Mouse (Mus musculus) heart, postnatal 36 days (tissue): Measurements from ENCODE around the gene BC051665. TPM values are rescaled to one million over a fixed set of nuclear protein-coding genes. Genes with fewer than 3 reads are reported as not detected.

ENCODE experiments used
- DNase-seq, 2 experiments: peaks; one replicate each; pipeline ENCODE4 v3.0.0; 2021 to 2022
- intact Hi-C: fragments of 180-260 bp; cut with DNase I; formaldehyde crosslinking; loops from one replicate; pipeline ENCODE4 v1.15.1; 2025
- total RNA-seq, 2 experiments: library from RNA; stranded (reverse); gene quantifications; 2 replicates each; pipeline ENCODE4 v1.2.3; 2021

The BC051665 gene
- total RNA-seq, 2 experiments from 2014 or later: not detected

- DNase-seq: no peak
- intact Hi-C loops: loop anchor here (1.0 to 5.0 kb wide), 2 partner anchors 265 to 567 kb away; partner anchors contain the start of gene Gas1
Measured at GRCm38 (mm10) chr13:60744736-60745135, 41.4 kb downstream of the BC051665 start.

GRCm38 (mm10) chr13:60744078-60744460, 42.1 kb downstream of the BC051665 start:
- peak; percentile 87 to 92 for DNase-seq
- intact Hi-C loops: loop anchor here (1.0 to 5.0 kb wide), 2 partner anchors 265 to 567 kb away; partner anchors contain the start of gene Gas1

- intact Hi-C loops: loop anchor here (1.0 to 5.0 kb wide), 2 partner anchors 264 to 566 kb away; partner anchors contain the start of gene Gas1
- DNase-seq: peak in 1 of 2 experiments; percentile 21
Measured at GRCm38 (mm10) chr13:60743381-60744077, 42.6 kb downstream of the BC051665 start.

GRCm38 (mm10) chr13:60742611-60743010, 43.6 kb downstream of the BC051665 start:
- intact Hi-C loops: loop anchor here (5.0 kb wide), 1 partner anchor 565 kb away; the partner anchor contains the start of gene Gas1
- DNase-seq: no peak

GRCm38 (mm10) chr13:60740248-60740647, 45.9 kb downstream of the BC051665 start:
- DNase-seq: no peak
- intact Hi-C loops: loop anchor here (5.0 kb wide), 1 partner anchor 563 kb away; the partner anchor contains the start of gene Gas1

GRCm38 (mm10) chr13:60738429-60738828, 47.7 kb downstream of the BC051665 start:
- peak; percentile 75 to 77 for DNase-seq
- intact Hi-C loops: loop anchor here (1.0 to 5.0 kb wide), 4 partner anchors 137 to 896 kb away; partner anchors contain the start of gene Dapk1

GRCm38 (mm10) chr13:60737632-60738324, 48.4 kb downstream of the BC051665 start:
- intact Hi-C loops: loop anchor here (1.0 to 5.0 kb wide), 4 partner anchors 136 to 895 kb away; partner anchors contain the start of gene Dapk1
- peak; percentile 81 for DNase-seq

GRCm38 (mm10) chr13:60736421-60737105, 49.6 kb downstream of the BC051665 start:
- intact Hi-C loops: loop anchor here (5.0 kb wide), 1 partner anchor 894 kb away; no protein-coding TSS in a partner anchor
- no peak for DNase-seq

GRCm38 (mm10) chr13:60735306-60735705, 50.9 kb downstream of the BC051665 start:
- DNase-seq: no peak
- intact Hi-C loops: loop anchor here (5.0 kb wide), 1 partner anchor 893 kb away; no protein-coding TSS in a partner anchor

Other genes with a start within 250 kb of the BC051665 start
- gene Dapk1, start 184.4 kb downstream of the BC051665 start, total RNA-seq: 10 to 100 TPM; 22.2 to 35.8 TPM
- not detected for gene Ctsll3, start 16.5 kb upstream of the BC051665 start, total RNA-seq
- gene 4930486L24Rik, start 78.1 kb upstream of the BC051665 start, total RNA-seq: 1 to 10 TPM in 1 of 2 experiments, under 1 TPM in 1; 0.86 to 1.3 TPM
- under 1 TPM; 0.60 to 0.94 TPM for gene Gm49392, start 110.5 kb upstream of the BC051665 start, total RNA-seq
- gene Ctla2b, start 111.1 kb upstream of the BC051665 start, total RNA-seq: 1 to 10 TPM; 4.1 to 7.3 TPM
- not detected for gene Tpbpb, start 118.5 kb upstream of the BC051665 start, total RNA-seq
- not detected for gene Gm49393, start 149.2 kb upstream of the BC051665 start, total RNA-seq
- gene Gm49391, start 150.2 kb upstream of the BC051665 start, total RNA-seq: 1 to 10 TPM; 3.8 to 4.7 TPM
- 10 to 100 TPM; 85.2 to 98.6 TPM for gene Ctla2a, start 150.3 kb upstream of the BC051665 start, total RNA-seq
- not detected for gene Tpbpa, start 155.6 kb upstream of the BC051665 start, total RNA-seq
- not detected for gene Ctsj, start 219.6 kb upstream of the BC051665 start, total RNA-seq